Mouse (Mus musculus) cortical plate, adult 2 months (tissue): ENCODE results near the gene Col8a1.

ENCODE experiments used
- CTCF ChIP-seq: fragments of 200-500 bp; IDR thresholded peaks from 2 replicates; pipeline ENCODE4 v1.5.1; 2011; ENCODE audit warnings: mild to moderate bottlenecking, control low read depth, low read length; ENCODE audit not compliant: insufficient read depth; ENCODE audit errors: extremely low read depth
- POLR2A ChIP-seq: fragments of 200-500 bp; IDR thresholded peaks from 2 replicates; pipeline ENCODE4 v1.6.1; 2011; ENCODE audit warnings: mild to moderate bottlenecking, low read length, control low read depth; ENCODE audit not compliant: insufficient read depth; ENCODE audit errors: extremely low read depth

DNA sequence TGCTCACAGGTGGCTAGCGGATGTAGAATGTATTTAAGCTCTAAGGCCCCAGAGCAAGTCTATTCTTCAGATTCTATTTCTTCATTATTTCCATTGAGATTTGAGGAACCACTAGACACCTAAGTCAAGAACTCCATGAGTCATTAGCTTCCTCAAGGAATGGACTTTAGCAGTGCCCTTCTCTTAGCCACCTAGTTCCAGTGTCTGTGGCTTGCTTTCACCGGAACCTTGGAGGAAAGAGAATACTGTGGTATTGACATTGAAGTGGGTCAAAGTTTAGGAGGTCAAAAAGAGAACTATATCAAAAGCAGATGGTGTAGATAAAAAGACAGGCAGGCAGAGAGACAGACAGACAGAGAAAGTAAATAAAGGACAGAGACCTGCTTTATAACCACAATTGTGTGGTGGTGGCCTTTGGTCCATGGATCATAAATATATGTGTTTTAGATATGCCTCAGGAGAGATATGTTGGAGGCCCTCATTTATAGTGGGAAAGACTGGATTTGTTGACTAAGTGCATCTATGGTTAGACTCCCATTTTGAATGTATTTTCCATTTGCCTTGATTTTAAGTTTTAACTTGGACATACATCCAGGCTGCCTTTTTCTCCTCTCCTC lies 60.5 kb downstream of the Col8a1 start:
- TF ChIP-seq CTCF: no peak
- TF ChIP-seq POLR2A: no peak
